Mouse (Mus musculus) MEL (cell line): Measurements from ENCODE around the gene Cluh. TPM values are rescaled to one million over a fixed set of nuclear protein-coding genes. Genes with fewer than 3 reads are reported as not detected.

Source experiments
- DNase-seq: peaks from one replicate; pipeline ENCODE4 v3.0.0; 2011; ENCODE audit warnings: low read depth, low spot score
- H3K27ac ChIP-seq: 2 replicates; pipeline ENCODE4 v1.5.1; 2012; ENCODE audit warnings: low read depth, mild to moderate bottlenecking, control low read depth, low read length, moderate library complexity; ENCODE audit not compliant: control insufficient read depth
- H3K27me3 ChIP-seq, 2 experiments: fragments of 150-350 bp in 1 of 2; sonication (generic) in 1 of 2; 2 replicates each; pipeline ENCODE4 v1.6.1; 2012; ENCODE audit warnings: low read length in 2 of 2, mild to moderate bottlenecking in 2 of 2, improper control_type of control experiment in 1 of 2, moderate library complexity in 1 of 2; ENCODE audit not compliant: insufficient read depth in 2 of 2, control insufficient read depth in 1 of 2
- H3K36me3 ChIP-seq, 2 experiments: 2 replicates each; pipeline ENCODE4 v1.6.1; 2012 to 2014; ENCODE audit warnings: low read length in 2 of 2, improper control_type of control experiment in 1 of 2, inconsistent platforms in 1 of 2, mild to moderate bottlenecking in 1 of 2; ENCODE audit not compliant: insufficient read depth in 2 of 2, control insufficient read depth in 1 of 2
- H3K4me1 ChIP-seq, 2 experiments: fragments of 150-350 bp in 1 of 2; sonication (generic) in 1 of 2; 2 replicates each; pipeline ENCODE4 v1.6.1; 2012; ENCODE audit warnings: low read length in 2 of 2, improper control_type of control experiment in 1 of 2, mild to moderate bottlenecking in 1 of 2; ENCODE audit not compliant: insufficient read depth in 2 of 2, control insufficient read depth in 1 of 2
- H3K4me3 ChIP-seq, 2 experiments: fragments of 150-350 bp in 1 of 2; sonication (generic) in 1 of 2; 2 replicates each; pipeline ENCODE4 v1.5.1; 2012; ENCODE audit warnings: low read depth in 2 of 2, low read length in 2 of 2, mild to moderate bottlenecking in 2 of 2, moderate library complexity in 2 of 2, control low read depth in 1 of 2, improper control_type of control experiment in 1 of 2; ENCODE audit not compliant: control insufficient read depth in 1 of 2, insufficient read depth in 1 of 2
- H3K79me2 ChIP-seq: 2 replicates; pipeline ENCODE4 v1.6.1; 2012; ENCODE audit warnings: mild to moderate bottlenecking, low read length, moderate library complexity; ENCODE audit not compliant: control insufficient read depth, poor library complexity, insufficient read depth
- H3K9ac ChIP-seq: 2 replicates; pipeline ENCODE4 v1.6.1; 2012; ENCODE audit warnings: low read depth, mild to moderate bottlenecking, control low read depth, low read length, moderate library complexity; ENCODE audit not compliant: control insufficient read depth, poor library complexity, severe bottlenecking
- H3K9me3 ChIP-seq: fragments of 150-350 bp; sonication (generic); replicated peaks from 2 replicates; pipeline ENCODE4 v1.6.1; 2012; ENCODE audit warnings: mild to moderate bottlenecking, low read length, improper control_type of control experiment, moderate library complexity; ENCODE audit not compliant: insufficient read depth
- CTCF ChIP-seq, 3 experiments: IDR thresholded peaks in 2 of 3; conservative IDR thresholded peaks in 1 of 3; 2 replicates each; pipeline ENCODE4 v1.5.1; 2011 to 2012; ENCODE audit warnings: low read length in 3 of 3, low read depth in 2 of 3, mild to moderate bottlenecking in 2 of 3, improper control_type of control experiment in 1 of 3, inconsistent platforms in 1 of 3, mixed read lengths in 1 of 3, moderate library complexity in 1 of 3; ENCODE audit not compliant: control insufficient read depth in 1 of 3, insufficient read depth in 1 of 3, poor library complexity in 1 of 3, severe bottlenecking in 1 of 3
- E2F4 ChIP-seq: IDR thresholded peaks from 2 replicates; pipeline ENCODE4 v1.6.1; 2011; ENCODE audit warnings: low read depth, low read length, improper control_type of control experiment, borderline replicate concordance
- ELF1 ChIP-seq: IDR thresholded peaks from 2 replicates; pipeline ENCODE4 v1.6.1; 2014; ENCODE audit warnings: low read depth, mild to moderate bottlenecking, inconsistent platforms, low read length, improper control_type of control experiment, moderate library complexity
- GABPA ChIP-seq: IDR thresholded peaks from 2 replicates; pipeline ENCODE4 v1.6.1; 2012; ENCODE audit warnings: low read depth, mild to moderate bottlenecking, inconsistent platforms, low read length, improper control_type of control experiment, moderate library complexity
- GATA1 ChIP-seq: IDR thresholded peaks from 2 replicates; pipeline ENCODE4 v1.6.1; 2011; ENCODE audit warnings: low read depth, low read length, improper control_type of control experiment
- HCFC1 ChIP-seq: IDR thresholded peaks from 2 replicates; pipeline ENCODE4 v1.6.1; 2012; ENCODE audit warnings: low read depth, mild to moderate bottlenecking, inconsistent platforms, low read length, improper control_type of control experiment, moderate library complexity
- MAFK ChIP-seq: IDR thresholded peaks from 2 replicates; pipeline ENCODE4 v1.6.1; 2011; ENCODE audit warnings: low read depth, mild to moderate bottlenecking, low read length, improper control_type of control experiment, borderline replicate concordance
- MAX ChIP-seq: IDR thresholded peaks from 2 replicates; pipeline ENCODE4 v1.6.1; 2011; ENCODE audit warnings: low read length, improper control_type of control experiment
- MXI1 ChIP-seq: IDR thresholded peaks from 2 replicates; pipeline ENCODE4 v1.6.1; 2011; ENCODE audit warnings: mild to moderate bottlenecking, low read depth, low read length, improper control_type of control experiment
- NRF1 ChIP-seq: IDR thresholded peaks from 2 replicates; pipeline ENCODE4 v1.6.1; 2014; ENCODE audit warnings: low read depth, mild to moderate bottlenecking, inconsistent platforms, low read length, improper control_type of control experiment, moderate library complexity; ENCODE audit not compliant: poor library complexity, insufficient read depth, severe bottlenecking
- POLR2A ChIP-seq, 2 experiments: IDR thresholded peaks; 2 replicates each; pipeline ENCODE4 v1.6.1; 2011 to 2012; ENCODE audit warnings: low read length in 2 of 2, mild to moderate bottlenecking in 2 of 2, control low read depth in 1 of 2, improper control_type of control experiment in 1 of 2, low read depth in 1 of 2, moderate library complexity in 1 of 2; ENCODE audit not compliant: control insufficient read depth in 1 of 2, insufficient read depth in 1 of 2, poor library complexity in 1 of 2
- POLR2AphosphoS2 ChIP-seq: IDR thresholded peaks from 2 replicates; pipeline ENCODE4 v1.6.1; 2011; ENCODE audit warnings: low read length, improper control_type of control experiment
- RAD21 ChIP-seq: IDR thresholded peaks from 2 replicates; pipeline ENCODE4 v1.6.1; 2011; ENCODE audit warnings: mild to moderate bottlenecking, low read depth, low read length, improper control_type of control experiment
- RCOR1 ChIP-seq: IDR thresholded peaks from 2 replicates; pipeline ENCODE4 v1.6.1; 2012; ENCODE audit warnings: low read depth, mild to moderate bottlenecking, inconsistent platforms, low read length, improper control_type of control experiment
- SIN3A ChIP-seq: IDR thresholded peaks from 2 replicates; pipeline ENCODE4 v1.6.1; 2012; ENCODE audit warnings: low read length, improper control_type of control experiment, inconsistent platforms
- SMC3 ChIP-seq: IDR thresholded peaks from 2 replicates; pipeline ENCODE4 v1.6.1; 2011; ENCODE audit warnings: low read depth, low read length, improper control_type of control experiment
- TBP ChIP-seq: IDR thresholded peaks from 2 replicates; pipeline ENCODE4 v1.8.0; 2011; ENCODE audit warnings: low read depth, low read length, improper control_type of control experiment
- UBTF ChIP-seq: IDR thresholded peaks from 2 replicates; pipeline ENCODE4 v1.6.1; 2012; ENCODE audit warnings: low read depth, mild to moderate bottlenecking, inconsistent platforms, low read length, improper control_type of control experiment, moderate library complexity, borderline replicate concordance; ENCODE audit not compliant: insufficient read depth
- USF1 ChIP-seq: IDR thresholded peaks from 2 replicates; pipeline ENCODE4 v1.6.1; 2014; ENCODE audit warnings: low read depth, mild to moderate bottlenecking, inconsistent platforms, low read length, improper control_type of control experiment, moderate library complexity
- ZKSCAN1 ChIP-seq: IDR thresholded peaks from 2 replicates; pipeline ENCODE4 v1.6.1; 2012; ENCODE audit warnings: low read depth, mild to moderate bottlenecking, inconsistent platforms, low read length, improper control_type of control experiment, moderate library complexity
- ZNF384 ChIP-seq: IDR thresholded peaks from 2 replicates; pipeline ENCODE4 v1.6.1; 2012; ENCODE audit warnings: low read depth, mild to moderate bottlenecking, inconsistent platforms, low read length, improper control_type of control experiment
- polyA plus RNA-seq, 2 experiments: library from polyadenylated mRNA; stranded (reverse) in 1 of 2; unstranded in 1 of 2; fragments of >175 nt in 1 of 2; fragments of >200 nt in 1 of 2; gene quantifications; 2 replicates each; pipeline versions ENCODE4 v1.2.1 to v1.2.4; 2012; ENCODE audit warnings: low replicate concordance in 2 of 2, low read depth in 1 of 2; ENCODE audit not compliant: insufficient read length in 2 of 2, insufficient read depth in 1 of 2, missing spikeins in 1 of 2
- total RNA-seq: library from RNA; depleted of rRNA; stranded (reverse); fragments of 300-350 nt; gene quantifications from 2 replicates; pipeline ENCODE4 v1.2.3, GENCODE M21; 2012

The Cluh gene
- total and polyA plus RNA-seq, 3 experiments, result 53.8 to 135 (median 115) TPM

GRCm38 (mm10) chr11:74650576-74651100, 1.3 kb downstream of the Cluh start:
- H3K4me3 ChIP-seq, result peak overlapping the region; percentile 87 to 88
- DNase-seq, result no peak
- peaks cover 1 to 39% of the 10 kb centered on the region in 2 experiments; a peak in 3 of 4 replicates for H3K36me3 ChIP-seq
- no peaks in the 10 kb centered on the region for H3K9me3 ChIP-seq
- TF ChIP-seq ELF1 (no peak), POLR2AphosphoS2 (no peak), NRF1 (no peak), RAD21 (no peak), TBP (no peak), POLR2A (IDR thresholded peaks at IDR 0.05; ENCODE audit: control insufficient read depth in 1 of 2, insufficient read depth in 1 of 2, low read depth in 1 of 2, low read length in 2 of 2, poor library complexity in 1 of 2) (no peak), HCFC1 (no peak), E2F4 (no peak), ZKSCAN1 (no peak), USF1 (no peak), SMC3 (no peak)
- no peaks in the 10 kb centered on the region for H3K27me3 ChIP-seq
- H3K27ac ChIP-seq, result no peak overlapping the region
- peak overlapping the region; percentile 87 for H3K9ac ChIP-seq
- peaks cover 62% of the 10 kb centered on the region for H3K79me2 ChIP-seq
- peaks cover 8 to 41% of the 10 kb centered on the region in 2 experiments; a peak in 3 of 4 replicates for H3K4me1 ChIP-seq

GRCm38 (mm10) chr11:74652791-74653191, 3.5 kb downstream of the Cluh start:
- no peaks in the 10 kb centered on the region for H3K9me3 ChIP-seq
- peaks cover 14 to 37% of the 10 kb centered on the region in 2 experiments for H3K36me3 ChIP-seq
- no peak overlapping the region for H3K4me3 ChIP-seq
- H3K79me2 ChIP-seq, result peaks cover 72% of the 10 kb centered on the region
- H3K4me1 ChIP-seq, result peaks cover 8 to 36% of the 10 kb centered on the region in 2 experiments; a peak in 3 of 4 replicates
- no peak overlapping the region for H3K27ac ChIP-seq
- no peak for TF ChIP-seq MAX
- TF ChIP-seq ZNF384, result no peak
- no peak for TF ChIP-seq MXI1
- no peak for TF ChIP-seq MAFK
- TF ChIP-seq SIN3A, result no peak
- TF ChIP-seq GATA1, result no peak
- no peak for TF ChIP-seq CTCF (IDR thresholded peaks at IDR 0.05 in 2 of 3, conservative IDR thresholded peaks at IDR 0.05 in 1 of 3; ENCODE audit: control insufficient read depth in 1 of 3, insufficient read depth in 1 of 3, low read depth in 2 of 3, low read length in 3 of 3, poor library complexity in 1 of 3, severe bottlenecking in 1 of 3)
- TF ChIP-seq GABPA, result no peak
- no peak for TF ChIP-seq RCOR1
- TF ChIP-seq UBTF, result no peak
- no peak for TF ChIP-seq NRF1
- TF ChIP-seq USF1, result no peak
- no peak for TF ChIP-seq ZKSCAN1
- DNase-seq, result no peak
- H3K9ac ChIP-seq, result no peak overlapping the region
- H3K27me3 ChIP-seq, result no peaks in the 10 kb centered on the region
